Mouse (Mus musculus) gastrocnemius, postnatal 10 days (tissue): ENCODE data around the gene Eif2ak3. TPM values are rescaled to one million over a fixed set of nuclear protein-coding genes. Genes with fewer than 3 reads are reported as not detected.
"Not testable (repeated sequence)": the region's sequence is repeated elsewhere in the genome, so short reads cannot be mapped to it uniquely, and the experiment has no call there.

Experiments used
- DNase-seq: peaks from one replicate; pipeline ENCODE4 v3.0.0; 2021; ENCODE audit warnings: mixed read lengths
- long read RNA-seq, 2 experiments: library from polyadenylated mRNA; stranded (forward); transcript quantifications; one replicate each; pipeline ENCODE4 v2.0.0; 2021
- total RNA-seq, 2 experiments: library from RNA; stranded (reverse); gene quantifications; 2 replicates each; pipeline ENCODE4 v1.2.3; 2021

Eif2ak3 gene
- total RNA-seq: 10 to 100 TPM; 10.5 to 15.4 TPM
- long read RNA-seq, experiment 1, full-length matches to known transcripts: 8 of 10 reads
- long read RNA-seq, experiment 1, partial matches to known transcripts: 1 of 10 reads
- long read RNA-seq, experiment 1, other reads (novel, unspliced or antisense): 1 of 10 reads
- long read RNA-seq, experiment 2, full-length matches to known transcripts: 7 of 13 reads
- long read RNA-seq, experiment 2, partial matches to known transcripts: 1 of 13 reads
- long read RNA-seq, experiment 2, other reads (novel, unspliced or antisense): 5 of 13 reads

- DNase-seq: peak; percentile 95
These were observed at the start of gene Eif2ak3 for GRCm38 (mm10) chr6:70844002-70844804. TSS of gene Eif2ak3 (plus strand) at chr6:70844515.

- no peak for DNase-seq
These were observed 47.4 kb upstream of the Eif2ak3 start for GRCm38 (mm10) chr6:70796940-70797339.

- DNase-seq: peak; percentile 68
These were observed 46.6 kb upstream of the Eif2ak3 start for GRCm38 (mm10) chr6:70797581-70798251.

GRCm38 (mm10) chr6:70804632-70805031 lies 39.7 kb upstream of the Eif2ak3 start:
- no peak for DNase-seq

GRCm38 (mm10) chr6:70805267-70805666 lies 39.0 kb upstream of the Eif2ak3 start:
- peak; percentile 61 for DNase-seq

- peak; percentile 49 for DNase-seq
These were observed 38.3 kb upstream of the Eif2ak3 start for GRCm38 (mm10) chr6:70805820-70806513.

- no peak for DNase-seq
These were observed 37.8 kb upstream of the Eif2ak3 start for GRCm38 (mm10) chr6:70806514-70806912.

- no peak for DNase-seq
These were observed 33.8 kb upstream of the Eif2ak3 start for GRCm38 (mm10) chr6:70810524-70810923.

GRCm38 (mm10) chr6:70811557-70812525 lies 32.5 kb upstream of the Eif2ak3 start:
- peak; percentile 80 for DNase-seq

- no peak for DNase-seq
These were observed 31.8 kb upstream of the Eif2ak3 start for GRCm38 (mm10) chr6:70812526-70812895.

- no peak for DNase-seq
These were observed 30.2 kb upstream of the Eif2ak3 start for GRCm38 (mm10) chr6:70813921-70814628.

- DNase-seq: no peak
These were observed 29.7 kb upstream of the Eif2ak3 start for GRCm38 (mm10) chr6:70814629-70814950.

GRCm38 (mm10) chr6:70815471-70815870 lies 28.8 kb upstream of the Eif2ak3 start:
- no peak for DNase-seq

- no peak for DNase-seq
These were observed 22.7 kb upstream of the Eif2ak3 start for GRCm38 (mm10) chr6:70821566-70821965.

GRCm38 (mm10) chr6:70822386-70822910 lies 21.9 kb upstream of the Eif2ak3 start:
- no peak for DNase-seq

GRCm38 (mm10) chr6:70823277-70823676 lies 21.0 kb upstream of the Eif2ak3 start:
- DNase-seq: not testable (repeated sequence)

- DNase-seq: peak; percentile 24
These were observed 20.0 kb upstream of the Eif2ak3 start for GRCm38 (mm10) chr6:70824085-70824986.

GRCm38 (mm10) chr6:70824987-70825337 lies 19.4 kb upstream of the Eif2ak3 start:
- no peak for DNase-seq

- no peak for DNase-seq
These were observed 14.9 kb upstream of the Eif2ak3 start for GRCm38 (mm10) chr6:70829451-70829850.
